In the genomic region with DNA sequence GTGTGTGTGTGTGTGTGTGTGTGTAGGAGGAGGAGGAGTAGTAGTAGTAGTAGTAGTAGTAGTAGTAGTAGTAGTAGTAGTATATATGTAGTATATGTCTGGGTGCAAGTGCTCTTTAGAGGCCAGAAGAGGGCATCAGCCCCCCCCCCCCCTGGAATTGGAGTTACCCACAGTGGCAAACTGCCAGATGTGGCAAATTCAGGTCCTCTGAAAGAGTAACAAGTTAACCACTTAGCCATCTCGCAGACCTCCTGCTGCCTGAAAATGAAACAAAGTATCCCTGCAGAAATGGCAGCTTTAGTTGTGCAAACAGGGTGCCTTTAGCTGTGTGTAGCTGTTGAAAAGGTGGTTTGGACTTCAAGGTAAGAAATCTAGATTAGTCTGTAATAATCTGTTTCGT, we compare ENCODE assay signal across 8 mouse cellular contexts. TPM values are rescaled to one million over a fixed set of nuclear protein-coding genes. Genes with fewer than 3 reads are reported as not detected.
DNase-seq lines count a peak whose midpoint lies in the region; ATAC-seq and TF ChIP-seq lines count a peak whose summit lies in the region.

No protein-coding gene starts in this region.

- TF ChIP-seq CTCF in liver, embryonic 14.5 days (IDR thresholded peaks at IDR 0.05; ENCODE audit: low read depth), result no peak

- DNase-seq in heart, postnatal 10 days, result no peak
- peak; percentile 68 for DNase-seq in CD4-positive helper T cell, adult 2 months (ENCODE audit: low read depth, low spot score)
- DNase-seq in liver, embryonic 14.5 days (ENCODE audit: low read depth in 3 of 3, low spot score in 3 of 3), result no peak
- DNase-seq in cerebellum, adult 8-10 months, result no peak
- DNase-seq in urinary bladder, postnatal 4 days (ENCODE audit: low spot score in 2 of 2), result no peak
- no peak for DNase-seq in adrenal gland, adult 8-10 months

- H3K9ac ChIP-seq in heart, embryonic 12.5 days, result no peak overlapping the region
- H3K9ac ChIP-seq in hindbrain, embryonic 12.5 days, result no peak overlapping the region
- H3K9ac ChIP-seq in liver, embryonic 14.5 days (replicated peaks), result no peak overlapping the region

- intact Hi-C loops in heart, postnatal 10 days (cut with DNase I), result no loop called here

- no peaks in the 10 kb centered on the region for H3K36me3 ChIP-seq in heart, embryonic 12.5 days
- no peaks in the 10 kb centered on the region for H3K36me3 ChIP-seq in hindbrain, embryonic 12.5 days
- no peaks in the 10 kb centered on the region for H3K36me3 ChIP-seq in liver, embryonic 14.5 days (replicated peaks; ENCODE audit: control insufficient read depth, insufficient read depth, low read depth)

- WGBS in heart, embryonic 12.5 days, result 73% methylated on average over 2 of the region's 2 CpGs
- 80% methylated on average over 2 of the region's 2 CpGs for WGBS in hindbrain, embryonic 12.5 days
- WGBS in liver, embryonic 14.5 days (ENCODE audit: insufficient replicate concordance), result 69% methylated on average over 2 of the region's 2 CpGs

- peak overlapping the region; percentile 62; the same call in 1 of the 2 replicates for H3K27ac ChIP-seq in heart, embryonic 12.5 days (ENCODE audit: poor library complexity, severe bottlenecking)
- no peak overlapping the region for H3K27ac ChIP-seq in hindbrain, embryonic 12.5 days
- no peak overlapping the region for H3K27ac ChIP-seq in liver, embryonic 14.5 days

- peaks cover 38% of the 10 kb centered on the region for H3K4me1 ChIP-seq in heart, embryonic 12.5 days (replicated peaks)
- peaks cover 17% of the 10 kb centered on the region for H3K4me1 ChIP-seq in hindbrain, embryonic 12.5 days
- H3K4me1 ChIP-seq in liver, embryonic 14.5 days (replicated peaks; ENCODE audit: control insufficient read depth in 2 of 2, insufficient read depth in 2 of 2, low read length in 1 of 2), result peaks cover 2 to 28% of the 10 kb centered on the region in 2 experiments; a peak in 3 of 4 replicates

- TF ChIP-seq EP300 in liver, embryonic 14.5 days (IDR thresholded peaks at IDR 0.05; ENCODE audit: low read depth), result no peak

- 0 out of 2 replicates have a peak overlapping the region, but pooled peaks have one; percentile 95 for H3K4me3 ChIP-seq in heart, embryonic 12.5 days
- no peak overlapping the region for H3K4me3 ChIP-seq in hindbrain, embryonic 12.5 days
- H3K4me3 ChIP-seq in liver, embryonic 14.5 days (ENCODE audit: insufficient read depth in 1 of 2, low read depth in 2 of 2, low read length in 2 of 2), result peak overlapping the region; percentile 75 to 78; a peak in 3 of 4 replicates

- no peak for ATAC-seq in heart, embryonic 12.5 days (ENCODE audit: insufficient number of reproducible peaks, low FRiP score)
- no peak for ATAC-seq in hindbrain, embryonic 12.5 days (ENCODE audit: low FRiP score)
- no peak for ATAC-seq in liver, embryonic 14.5 days (ENCODE audit: insufficient read depth)

- H3K27me3 ChIP-seq in heart, embryonic 12.5 days (replicated peaks), result 0 out of 2 replicates have a peak, but pooled peaks cover 3% of the 10 kb centered on the region
- no peaks in the 10 kb centered on the region for H3K27me3 ChIP-seq in hindbrain, embryonic 12.5 days
- H3K27me3 ChIP-seq in liver, embryonic 14.5 days (ENCODE audit: control insufficient read depth, insufficient read depth, low read length), result no peaks in the 10 kb centered on the region

- H3K9me3 ChIP-seq in heart, embryonic 12.5 days (replicated peaks), result no peaks in the 10 kb centered on the region
- no peaks in the 10 kb centered on the region for H3K9me3 ChIP-seq in hindbrain, embryonic 12.5 days (replicated peaks)
- no peaks in the 10 kb centered on the region for H3K9me3 ChIP-seq in liver, embryonic 14.5 days (ENCODE audit: control insufficient read depth, low read length)

- H3K4me2 ChIP-seq in heart, embryonic 12.5 days, result peak overlapping the region; percentile 85
- H3K4me2 ChIP-seq in hindbrain, embryonic 12.5 days (replicated peaks), result peak overlapping the region; percentile 54; the same call in 1 of the 2 replicates
- H3K4me2 ChIP-seq in liver, embryonic 14.5 days (ENCODE audit: low read depth), result peak overlapping the region; percentile 79

RNA-seq across cellular contexts. Expression of gene Sfxn1, which starts 1.8 kb away (rescaled TPM):
- 25.4 and 26.4 TPM in 2 replicates for polyA plus RNA-seq in heart, embryonic 12.5 days (2016; fragmentation: Nextera tagmentation; extraction: Ambion mirVana)
- total RNA-seq in heart, postnatal 10 days (2021), result 10 to 100 TPM; 11.4 to 12.0 TPM
- polyA plus RNA-seq in hindbrain, embryonic 12.5 days (2016; fragmentation: Nextera tagmentation; extraction: Ambion mirVana), result 71.1 and 72.6 TPM in 2 replicates
- polyA plus RNA-seq in liver, embryonic 14.5 days (2012; rRNA removed), result 20.6 and 26.9 TPM in 2 replicates
- polyA plus RNA-seq in liver, embryonic 14.5 days (2014; fragmentation: Nextera tagmentation; extraction: Ambion mirVana), result 62.7 and 67.8 TPM in 2 replicates
- 10 to 100 TPM; 46.9 to 62.5 (median 52.4) TPM for total RNA-seq in adrenal gland, adult 8-10 months (2022)

RNA-seq across cellular contexts. Expression of gene Drd1, which starts 18.0 kb away (rescaled TPM):
- polyA plus RNA-seq in heart, embryonic 12.5 days (2016; fragmentation: Nextera tagmentation; extraction: Ambion mirVana), result 0.12 TPM in 1 of 2 replicates, not detected in the other
- under 1 TPM; 0.27 to 0.57 TPM for total RNA-seq in heart, postnatal 10 days (2021)
- 1.4 and 1.9 TPM in 2 replicates for polyA plus RNA-seq in hindbrain, embryonic 12.5 days (2016; fragmentation: Nextera tagmentation; extraction: Ambion mirVana)
- polyA plus RNA-seq in liver, embryonic 14.5 days (2012; rRNA removed), result not detected in 2 replicates
- 0.05 TPM in 1 of 2 replicates, not detected in the other for polyA plus RNA-seq in liver, embryonic 14.5 days (2014; fragmentation: Nextera tagmentation; extraction: Ambion mirVana)
- under 1 TPM in 3 of 4 experiments, not detected in 1; 0.07 to 0.15 (median 0.11) TPM for total RNA-seq in adrenal gland, adult 8-10 months (2022)
